Mouse (Mus musculus) ovary, postnatal 36 days (tissue): ENCODE data around the gene Cog6.
"Not testable (repeated sequence)": the region's sequence is repeated elsewhere in the genome, so short reads cannot be mapped to it uniquely, and the experiment has no call there.

Experiments used
- DNase-seq: peaks from one replicate; pipeline ENCODE4 v3.0.0; 2022; ENCODE audit warnings: low spot score, mixed read lengths

Gene Cog6

DNA sequence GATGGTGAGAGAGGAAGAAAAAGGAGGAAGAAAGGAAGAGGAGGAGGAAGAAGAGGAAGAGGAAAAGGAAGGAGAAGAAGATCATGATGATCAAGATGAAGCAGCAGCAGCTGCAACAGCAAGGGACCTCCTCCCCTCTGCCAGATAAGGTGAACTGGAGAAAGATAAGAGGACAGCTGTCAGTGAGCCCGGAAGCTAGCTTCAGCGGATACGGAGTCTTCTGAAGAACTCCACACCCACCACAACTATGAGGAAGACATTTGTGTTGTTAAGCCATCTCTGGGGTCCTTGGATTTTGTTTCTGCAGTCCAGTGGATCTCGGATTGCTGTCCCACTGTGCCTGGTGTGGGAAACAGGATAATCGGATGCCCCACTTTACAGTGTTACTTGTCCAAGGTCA, 15.4 kb upstream of the Cog6 start:
- no peak for DNase-seq

DNA sequence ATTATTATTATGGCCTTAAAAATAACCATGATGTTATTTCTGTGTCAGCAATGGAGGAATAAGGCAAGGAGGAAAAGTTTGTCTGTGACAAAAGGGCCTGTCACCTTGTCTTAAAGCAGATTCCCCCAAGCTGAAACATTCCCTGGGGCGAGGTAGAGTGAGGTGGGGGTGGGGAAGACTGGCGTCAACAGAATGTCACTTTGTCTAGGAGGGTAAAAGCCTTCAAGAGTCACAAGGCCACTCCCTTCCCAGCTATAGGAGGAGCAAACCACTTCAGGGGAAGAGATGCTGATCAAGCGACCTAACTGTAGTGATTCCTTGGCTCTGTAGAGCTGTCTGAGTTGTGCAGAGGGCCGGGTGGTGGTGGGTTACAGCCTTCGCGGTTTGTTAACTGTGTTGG, 14.5 kb upstream of the Cog6 start:
- DNase-seq: no peak

DNA sequence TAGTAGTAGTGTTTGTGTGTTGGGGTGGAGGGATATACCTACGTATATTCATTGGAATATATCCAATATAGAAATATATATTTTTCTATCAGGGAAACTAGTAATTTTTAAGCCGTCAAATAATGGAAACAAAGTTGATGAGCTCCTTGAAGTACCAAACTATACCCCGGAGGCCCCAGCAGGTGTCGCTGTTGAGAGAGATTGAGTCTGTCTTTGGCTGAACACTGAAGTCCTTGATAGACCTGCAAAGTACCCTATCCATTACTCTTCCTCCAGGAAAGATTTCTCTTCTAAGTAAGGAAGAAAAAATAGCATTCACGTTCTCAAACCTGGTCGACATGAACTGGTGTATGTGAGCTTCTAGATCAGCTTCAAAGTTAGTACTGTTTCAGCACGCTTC, 12.0 kb upstream of the Cog6 start:
- peak; percentile 68 for DNase-seq

DNA sequence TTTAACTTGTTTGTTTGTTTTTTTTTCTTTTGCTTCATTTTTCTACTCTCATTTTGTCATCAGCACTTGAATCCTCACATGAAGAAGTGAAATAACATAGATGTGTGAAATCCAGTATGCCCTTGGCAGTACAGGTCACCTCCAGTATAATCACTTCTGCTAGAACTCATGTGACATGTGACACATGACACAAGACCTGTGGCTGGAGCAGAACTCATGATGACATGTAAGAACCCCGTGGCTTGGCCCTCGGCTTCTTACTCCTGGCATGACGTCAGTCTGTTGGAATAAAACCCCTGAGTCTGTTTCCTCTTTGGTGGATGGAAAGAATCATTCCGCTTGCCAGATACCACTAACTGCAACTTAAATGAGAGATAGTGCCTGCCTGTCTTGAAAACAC, 10.3 kb upstream of the Cog6 start:
- DNase-seq: no peak

DNA sequence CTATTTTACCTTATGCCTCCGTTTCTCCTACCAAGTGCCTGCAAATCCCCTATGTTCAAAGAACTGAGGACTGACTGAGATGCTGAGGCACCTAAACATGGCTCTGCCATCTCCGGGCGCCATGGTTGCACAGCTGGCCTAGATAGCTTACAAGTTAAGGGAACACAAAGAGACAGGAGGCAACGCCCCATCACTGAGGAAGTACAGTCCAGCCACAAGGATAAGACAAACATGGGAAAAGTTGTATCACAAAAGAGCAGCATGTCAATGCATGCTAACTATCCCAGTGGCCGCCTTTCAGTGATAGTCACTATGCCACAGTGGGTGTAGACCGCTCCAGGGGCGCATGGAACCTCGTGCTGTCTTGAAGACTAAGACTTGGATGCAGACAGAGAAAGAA, 9.6 kb downstream of the Cog6 start:
- DNase-seq: no peak

DNA sequence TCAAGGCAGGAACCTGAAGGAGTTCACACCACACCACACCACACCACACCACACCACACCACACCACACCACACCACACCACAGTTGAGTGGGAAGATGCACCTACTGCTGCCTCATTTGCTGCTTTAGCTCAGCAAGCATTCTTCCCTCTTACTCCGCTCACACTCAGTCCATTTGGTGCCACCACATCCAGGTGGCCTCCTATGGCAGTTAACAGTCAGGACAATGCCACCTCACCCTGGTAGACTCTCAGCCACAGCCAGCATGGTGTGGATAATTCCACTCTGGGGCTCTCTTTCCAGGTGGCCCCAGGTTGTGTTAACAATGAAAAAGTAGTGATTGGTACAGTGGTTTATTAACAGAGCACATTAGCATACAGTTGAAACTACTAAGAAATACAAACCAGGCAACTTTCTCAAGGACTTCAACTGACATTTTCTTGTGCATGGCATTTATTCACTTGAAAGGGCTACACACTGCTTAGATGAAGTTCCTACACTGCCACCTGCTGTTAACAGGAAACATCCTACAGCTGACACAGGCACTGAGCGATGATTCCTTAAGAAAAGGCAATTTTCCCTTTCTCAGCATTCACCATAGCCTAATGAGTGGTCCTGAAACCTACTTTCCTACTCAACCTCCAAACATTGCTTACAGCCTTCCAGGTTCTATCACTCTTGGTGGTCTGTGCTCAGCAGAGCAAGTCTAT, 12.5 kb downstream of the Cog6 start:
- DNase-seq: no peak

DNA sequence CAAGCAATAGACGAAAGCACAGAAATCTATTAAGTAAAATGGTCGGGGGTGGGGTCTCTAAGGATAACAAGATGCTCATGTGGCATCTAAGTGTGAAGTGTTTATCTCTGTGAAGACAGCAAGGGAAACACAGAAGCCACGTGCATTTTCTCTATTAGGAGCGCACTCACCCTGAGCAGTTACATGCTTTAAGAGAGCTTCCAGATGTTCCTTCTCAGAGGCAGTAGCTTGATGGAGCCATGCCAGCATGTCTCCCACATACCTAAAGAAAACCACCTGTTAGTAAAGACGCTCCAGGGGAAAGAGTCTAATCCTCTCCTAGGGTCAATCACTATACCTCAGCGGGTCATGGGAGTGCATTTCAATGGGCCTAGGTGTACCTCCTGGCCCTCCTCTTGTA, 15.0 kb downstream of the Cog6 start:
- DNase-seq: no peak

DNA sequence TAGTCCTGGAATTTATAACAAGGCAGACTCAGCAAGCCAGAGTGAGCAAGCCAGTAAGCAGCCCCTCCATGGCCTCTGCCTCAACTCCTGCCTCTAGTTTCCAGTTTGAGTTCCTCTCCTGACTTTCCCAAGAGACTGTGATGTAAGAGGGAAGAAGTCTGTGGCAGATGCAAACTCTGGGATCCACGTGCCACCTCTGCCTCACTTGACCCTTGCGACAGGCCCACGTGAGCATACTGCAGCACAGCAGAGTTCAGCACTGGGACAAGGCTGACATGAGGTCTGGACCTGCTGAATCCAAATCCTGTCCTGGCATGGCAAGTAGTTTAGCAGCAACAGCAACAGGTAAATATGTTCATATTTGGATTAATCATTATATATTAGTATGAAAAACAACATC, 17.0 kb downstream of the Cog6 start:
- no peak for DNase-seq

DNA sequence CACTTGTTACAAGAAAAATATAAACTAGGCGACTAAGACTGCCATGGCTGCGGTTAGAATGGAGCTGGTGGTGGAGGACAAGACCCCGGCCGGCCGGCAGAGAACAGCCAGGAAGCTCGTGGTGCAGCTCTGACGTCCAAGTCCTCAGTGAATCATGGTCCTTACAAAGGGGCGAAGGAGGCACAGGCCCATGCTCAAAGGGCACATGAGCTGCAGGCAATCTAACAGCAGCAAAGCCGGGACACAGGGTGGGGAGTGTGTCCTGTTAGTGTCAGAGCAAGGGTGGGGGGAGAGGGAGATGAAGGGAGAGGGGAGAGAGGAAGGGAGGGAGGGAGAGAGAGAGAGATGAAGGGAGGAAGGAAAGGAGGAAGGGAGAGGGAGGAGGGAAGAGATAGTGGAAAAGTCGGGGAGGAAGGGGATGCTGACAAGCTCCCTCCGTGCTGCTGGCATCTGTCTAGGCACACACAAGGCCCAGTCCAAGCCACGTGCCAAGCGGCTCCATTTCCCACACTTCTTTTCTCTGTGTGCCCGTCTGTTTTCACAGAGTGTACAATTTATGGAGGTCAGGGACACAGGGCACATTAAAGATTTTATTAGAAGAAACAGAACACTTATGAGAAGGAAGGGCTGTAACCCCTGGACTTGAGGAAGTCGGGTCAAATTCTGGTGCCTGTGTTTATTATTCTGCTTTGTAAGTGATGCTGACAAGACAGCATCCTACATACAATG, 17.9 kb downstream of the Cog6 start:
- DNase-seq: no peak

DNA sequence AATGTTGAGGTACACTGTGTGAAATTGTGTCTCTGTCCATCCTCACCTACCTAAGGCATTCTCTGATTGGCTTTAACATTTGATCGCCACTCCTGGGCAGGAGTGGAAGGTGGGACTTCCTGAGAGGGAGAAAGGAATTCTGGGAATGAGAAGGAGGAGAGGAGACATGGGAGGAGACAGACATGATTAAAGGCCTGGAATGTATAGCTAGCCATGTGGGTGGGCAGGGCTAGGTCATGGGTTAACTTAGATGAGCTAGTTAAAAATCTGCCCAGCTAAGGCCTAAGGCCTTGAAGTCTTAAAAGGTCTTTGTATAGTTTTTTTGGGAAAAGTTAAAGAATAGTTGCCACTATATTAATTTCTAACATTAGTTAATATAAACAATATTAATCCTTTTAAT, 19.7 kb downstream of the Cog6 start:
- no peak for DNase-seq

DNA sequence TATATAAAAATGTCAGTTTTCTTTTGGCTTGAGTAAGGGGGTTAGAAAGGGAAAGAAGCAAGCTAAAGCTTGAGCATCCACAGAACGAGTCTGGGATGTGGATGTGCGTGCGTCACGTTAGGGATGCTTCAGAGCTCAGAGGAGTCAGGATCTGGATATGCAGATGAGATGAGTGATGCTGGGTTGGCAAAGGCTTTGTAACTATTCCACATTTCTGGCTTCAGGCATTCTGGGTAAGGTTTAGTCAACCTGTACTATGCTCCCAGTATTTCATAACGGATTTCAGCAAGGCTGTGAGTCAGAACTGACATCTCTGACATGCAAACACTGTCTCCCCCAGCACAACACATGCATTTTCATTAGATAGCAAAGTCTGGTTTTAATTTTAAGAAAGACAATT, 20.4 kb downstream of the Cog6 start:
- DNase-seq: no peak

DNA sequence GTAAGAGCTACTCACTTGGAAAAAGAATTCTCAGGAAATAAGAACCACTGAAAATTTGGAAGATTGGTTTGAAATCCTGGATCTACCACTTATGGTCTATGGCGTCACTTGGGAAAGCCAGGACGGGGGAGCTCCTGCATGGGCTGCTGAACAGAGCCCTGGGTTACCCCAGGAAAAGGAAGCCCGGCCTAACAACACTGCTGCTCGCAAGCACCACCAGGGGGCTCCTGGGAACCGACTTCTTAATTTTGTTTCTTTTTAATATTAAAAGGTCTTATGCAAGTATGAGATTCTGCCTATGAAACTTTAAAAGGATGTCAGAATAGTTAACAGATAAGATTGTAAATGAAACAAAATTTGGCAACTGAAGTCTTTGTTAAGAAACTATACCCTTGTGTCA, 22.4 kb downstream of the Cog6 start:
- DNase-seq: no peak

DNA sequence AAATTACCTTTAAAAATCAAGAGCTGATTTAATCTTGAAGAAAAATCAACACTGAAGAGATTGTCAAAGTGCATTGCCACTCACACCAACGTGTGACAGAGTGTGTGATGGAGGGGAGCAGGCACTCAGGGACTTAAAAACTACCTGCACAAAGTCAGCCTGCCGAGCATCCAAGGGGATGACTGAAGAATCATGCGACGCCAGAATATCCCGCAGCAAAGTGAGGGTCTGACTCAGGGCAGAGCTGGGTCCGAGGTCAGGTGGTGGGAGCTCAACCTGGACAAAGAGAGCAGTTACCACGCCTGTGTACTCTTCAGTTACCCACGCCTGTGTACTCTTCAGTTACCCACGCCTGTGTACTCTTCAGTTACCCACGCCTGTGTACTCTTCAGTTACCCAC, 23.7 kb downstream of the Cog6 start:
- DNase-seq: no peak

DNA sequence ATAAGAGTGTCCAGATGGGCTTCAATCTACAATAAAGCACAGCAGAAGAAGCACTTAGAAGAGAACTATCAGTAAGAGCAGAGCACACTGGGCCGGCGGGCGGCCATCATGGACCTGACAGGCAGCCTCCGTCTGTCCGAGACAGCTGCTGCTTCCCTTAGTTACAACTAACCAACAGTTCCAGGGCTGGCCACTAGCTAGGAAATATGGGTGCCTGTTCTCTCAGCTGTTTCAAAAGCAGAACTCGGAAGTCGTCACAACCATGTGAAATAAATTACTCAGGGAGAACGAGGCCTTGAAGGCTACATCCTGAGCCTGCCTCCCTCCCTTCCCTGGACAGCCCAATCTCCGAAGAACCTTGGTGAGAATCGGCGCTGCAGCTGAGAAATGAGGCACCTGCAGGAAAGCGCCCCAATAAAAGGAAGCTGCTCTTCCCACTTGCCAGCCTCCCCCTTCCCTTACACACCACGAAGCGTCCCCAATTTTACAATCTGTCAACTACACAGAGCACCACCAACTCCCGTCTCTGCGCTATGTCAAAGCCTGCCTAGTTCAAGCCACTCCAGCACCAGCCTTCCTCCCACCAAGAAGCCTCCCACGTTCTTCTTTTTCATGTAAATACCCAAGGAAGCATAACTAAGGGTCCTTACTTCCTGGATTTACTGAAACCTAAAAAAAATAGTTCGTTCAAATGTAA, 26.8 kb downstream of the Cog6 start:
- no peak for DNase-seq

DNA sequence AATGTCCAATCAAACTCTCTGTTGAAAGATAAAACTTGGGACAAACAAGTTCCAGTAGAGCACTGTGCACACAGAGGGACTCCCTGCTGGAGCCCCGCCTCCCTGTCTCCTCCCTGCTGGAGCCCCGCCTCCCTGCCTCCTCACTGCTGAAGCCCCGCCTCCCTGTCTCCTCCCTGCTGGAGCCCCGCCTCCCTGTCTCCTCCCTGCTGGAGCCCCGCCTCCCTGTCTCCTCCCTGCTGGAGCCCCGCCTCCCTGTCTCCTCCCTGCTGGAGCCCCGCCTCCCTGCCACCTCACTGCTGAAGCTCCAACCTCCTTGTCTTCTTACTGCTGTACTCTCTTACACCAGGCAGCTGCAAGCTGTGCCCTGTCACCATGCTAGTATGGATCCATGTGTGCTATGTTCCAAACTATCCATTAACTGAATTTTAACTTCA, 31.5 kb downstream of the Cog6 start:
- DNase-seq: not testable (repeated sequence)

DNA sequence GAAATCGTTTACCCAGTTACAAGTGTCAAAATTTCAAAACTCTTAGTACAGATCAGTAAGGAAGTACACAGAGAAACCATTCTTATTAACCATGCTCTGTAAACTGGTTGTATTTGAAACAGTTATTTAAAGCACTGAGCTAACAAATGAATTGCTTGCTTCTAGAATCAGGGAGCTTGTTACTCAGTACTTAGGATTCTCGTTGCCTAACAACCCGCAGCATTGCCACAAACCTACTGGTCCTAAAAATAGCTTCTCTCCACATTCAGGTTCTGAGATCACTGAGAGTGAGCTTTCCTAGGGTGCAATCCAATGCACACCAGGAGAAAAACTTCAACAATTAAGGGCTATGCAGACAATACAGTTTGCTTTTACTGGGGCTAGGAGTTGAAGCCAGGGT, 33.3 kb downstream of the Cog6 start:
- no peak for DNase-seq

DNA sequence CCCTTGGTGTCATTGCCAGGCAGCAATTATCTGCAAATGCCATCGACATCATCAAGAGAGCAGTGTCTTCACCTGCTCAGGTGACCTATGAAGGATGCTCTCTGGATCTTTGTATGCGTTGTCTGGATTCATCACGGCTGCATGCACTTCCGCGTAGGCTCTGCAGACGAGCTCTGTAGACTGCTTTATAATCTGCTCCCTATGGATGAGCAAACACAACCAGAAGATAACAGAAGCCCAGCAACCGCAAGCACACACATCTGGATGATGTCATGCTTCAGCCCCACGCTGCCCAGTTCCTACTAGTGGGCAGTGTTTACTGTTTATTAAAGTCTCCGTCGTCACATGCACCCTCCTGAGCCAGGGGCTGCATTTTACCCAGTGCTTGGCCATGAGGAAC, 34.0 kb downstream of the Cog6 start:
- DNase-seq: no peak

DNA sequence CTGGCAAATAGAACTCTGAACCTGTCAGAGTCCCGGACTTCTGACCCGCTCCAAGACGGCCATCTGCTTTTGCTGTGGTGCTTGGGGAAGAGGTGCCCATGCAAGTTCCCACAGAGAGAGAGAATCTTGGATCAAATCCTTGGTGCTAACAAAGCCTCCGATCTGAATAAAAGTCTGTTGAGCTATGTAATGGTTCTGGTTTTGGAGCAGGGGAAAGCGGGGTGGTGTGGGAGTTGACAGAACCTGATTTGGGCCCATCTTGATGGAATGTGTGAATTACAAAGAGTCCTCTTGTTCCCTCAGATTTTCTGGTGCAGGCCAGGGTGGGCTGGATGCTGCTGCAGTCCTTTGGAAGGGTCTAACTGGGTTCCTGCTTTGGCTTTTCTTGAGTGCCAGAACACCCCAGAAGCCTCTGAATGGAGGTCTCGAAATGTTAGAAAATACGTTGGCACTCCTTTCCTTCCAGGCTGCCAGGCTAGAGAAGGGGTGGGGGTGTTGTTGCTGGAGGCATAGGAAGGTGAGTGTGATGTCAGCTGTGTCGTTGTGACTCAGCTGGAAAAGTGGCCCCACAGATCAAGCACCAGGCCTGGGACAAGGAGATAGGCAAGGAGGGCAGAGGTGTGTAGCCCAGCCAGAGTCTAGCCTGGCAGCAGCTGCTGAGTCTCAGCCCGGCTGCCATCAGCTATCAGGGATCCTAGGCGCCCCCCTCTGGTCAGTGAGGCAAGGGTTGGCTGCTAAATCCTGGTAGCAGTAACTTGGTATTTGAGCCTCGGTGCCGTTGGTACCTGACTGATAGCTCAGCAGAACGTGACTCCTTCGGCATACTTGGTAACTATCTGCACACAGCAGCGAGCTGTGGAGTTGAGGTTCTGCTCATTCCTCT, 42.1 kb downstream of the Cog6 start:
- DNase-seq: peak; percentile 81

DNA sequence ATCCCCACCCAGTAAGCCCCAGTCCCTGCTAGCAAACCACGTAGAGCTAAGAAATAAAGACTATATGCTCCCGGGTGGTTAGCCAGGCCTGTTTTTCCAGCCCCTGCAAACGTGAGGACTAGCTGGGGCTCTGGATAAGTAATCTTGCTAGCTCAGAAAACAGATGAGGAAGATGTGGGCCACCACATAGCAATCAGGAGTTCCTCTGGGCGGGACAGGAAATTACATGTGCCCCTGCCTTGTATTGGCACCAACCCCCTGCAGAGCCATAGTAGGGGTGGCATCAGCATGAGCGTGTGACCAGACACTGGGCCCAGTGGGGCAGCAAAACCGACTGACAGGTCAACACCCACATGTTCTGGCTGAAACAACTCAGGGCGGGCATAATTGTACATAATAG, 44.1 kb downstream of the Cog6 start:
- no peak for DNase-seq

DNA sequence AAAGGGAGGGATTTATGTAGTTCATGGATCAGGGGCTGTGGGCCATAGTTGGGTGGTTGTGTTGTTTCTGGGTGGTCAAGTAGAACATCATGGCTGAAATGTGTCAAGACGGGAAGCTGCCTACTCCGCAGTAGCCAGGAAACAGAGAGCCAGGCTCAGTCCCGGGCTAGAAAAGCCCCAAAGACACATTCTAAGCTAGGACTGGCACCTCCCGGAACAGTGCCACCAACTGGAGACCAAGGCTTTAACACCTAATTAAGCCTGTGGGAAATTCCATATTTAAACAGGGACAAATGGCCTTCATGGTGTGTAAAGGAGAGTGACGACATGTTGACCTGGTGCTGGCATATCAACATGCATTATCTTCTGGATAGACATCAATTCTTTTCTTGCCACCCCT, 50.0 kb downstream of the Cog6 start:
- no peak for DNase-seq

DNA sequence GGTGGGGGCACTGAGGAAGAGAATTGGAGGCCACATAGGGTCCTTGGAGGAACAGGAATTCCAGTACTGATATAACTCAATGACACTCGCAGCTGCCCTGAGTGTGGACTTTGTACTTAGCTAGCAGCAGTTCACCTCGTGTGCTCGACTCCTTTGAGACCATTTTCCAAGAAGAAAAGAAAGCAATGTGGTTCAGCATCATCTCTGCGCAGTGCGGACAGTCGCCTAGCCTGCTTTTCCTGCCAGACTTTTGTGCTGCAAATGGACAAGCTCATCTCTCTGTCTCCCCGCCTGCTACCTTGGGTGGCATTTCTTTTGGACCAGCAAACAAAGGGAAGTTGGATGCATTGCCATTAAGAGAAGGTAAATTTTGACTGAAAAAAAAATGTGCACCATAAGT, 52.8 kb downstream of the Cog6 start:
- no peak for DNase-seq

DNA sequence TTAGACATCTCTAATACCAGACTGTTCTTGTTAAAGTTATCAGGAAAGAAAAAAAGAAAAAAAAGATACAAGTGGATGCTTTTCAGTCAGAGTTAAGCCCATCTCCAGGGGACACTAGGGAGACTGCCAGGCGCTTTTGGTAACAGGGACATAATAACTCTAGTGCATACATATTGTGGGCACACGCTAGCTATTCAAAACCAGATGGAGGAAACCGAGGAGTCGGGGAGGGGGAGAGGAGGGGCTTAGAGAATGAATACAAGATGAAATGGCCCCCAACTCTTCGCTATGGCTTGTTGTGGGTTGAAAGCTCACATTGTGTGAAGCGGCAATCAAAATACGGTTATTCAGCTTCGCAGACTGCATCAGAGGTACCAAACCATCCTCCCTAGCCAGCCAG, 53.6 kb downstream of the Cog6 start:
- DNase-seq: no peak
